Mouse (Mus musculus) midbrain, embryonic 10.5 days (tissue): ENCODE results near the gene Lcn9. TPM values are rescaled to one million over a fixed set of nuclear protein-coding genes. Genes with fewer than 3 reads are reported as not detected.

Experiments used
- DNase-seq: peaks from one replicate; pipeline ENCODE4 v3.0.0-alpha.2; 2017; ENCODE audit warnings: low spot score
- H3K27ac ChIP-seq: fragments of 300-500 bp; sonication (generic); replicated peaks from 2 replicates; pipeline ENCODE4 v1.5.1; 2016; ENCODE audit warnings: mild to moderate bottlenecking
- H3K27me3 ChIP-seq: fragments of 300-500 bp; sonication (generic); 2 replicates; pipeline ENCODE4 v1.6.1; 2016; ENCODE audit warnings: low read depth, mild to moderate bottlenecking; ENCODE audit not compliant: poor library complexity, severe bottlenecking
- H3K36me3 ChIP-seq: fragments of 300-500 bp; sonication (generic); 2 replicates; pipeline ENCODE4 v1.6.1; 2016; ENCODE audit warnings: mild to moderate bottlenecking, moderate library complexity
- H3K4me1 ChIP-seq: fragments of 300-500 bp; sonication (generic); 2 replicates; pipeline ENCODE4 v1.6.1; 2016
- H3K4me3 ChIP-seq: fragments of 300-500 bp; sonication (generic); 2 replicates; pipeline ENCODE4 v1.5.1; 2016; ENCODE audit warnings: mild to moderate bottlenecking, moderate library complexity
- H3K9me3 ChIP-seq: fragments of 300-500 bp; sonication (generic); replicated peaks from 2 replicates; pipeline ENCODE4 v1.6.1; 2016; ENCODE audit warnings: mild to moderate bottlenecking
- WGBS: fragments of 180-500 bp; shearing (Covaris S2); methylation state at CpG from one replicate; pipeline ENCODE4 v1.1.7; 2016; 5-methylcytosine and 5-hydroxymethylcytosine counted together
- polyA plus RNA-seq: library from polyadenylated mRNA; unstranded; fragments of >200 nt; fragmentation: Nextera tagmentation; extraction: Ambion mirVana; gene quantifications from 2 replicates; pipeline ENCODE4 v1.2.1, GENCODE M21; 2016

The Lcn9 gene
- not detected in 2 replicates for polyA plus RNA-seq

GRCm38 (mm10) chr2:25822806-25823205 is at the start of gene Lcn9:
Lcn9 (plus strand) TSS chr2:25823153.
- H3K9me3 ChIP-seq = no peaks in the 10 kb centered on the region
- no peak for DNase-seq
- H3K27ac ChIP-seq = no peak within 1 kb of the TSS
- H3K27me3 ChIP-seq = no peaks in the 10 kb centered on the region
- H3K36me3 ChIP-seq = no peaks in the 10 kb centered on the region
- 96% methylated on average over 1 of the region's 1 CpGs for WGBS
- H3K4me1 ChIP-seq = no peaks in the 10 kb centered on the region
- H3K4me3 ChIP-seq = no peak within 1 kb of the TSS

DNA sequence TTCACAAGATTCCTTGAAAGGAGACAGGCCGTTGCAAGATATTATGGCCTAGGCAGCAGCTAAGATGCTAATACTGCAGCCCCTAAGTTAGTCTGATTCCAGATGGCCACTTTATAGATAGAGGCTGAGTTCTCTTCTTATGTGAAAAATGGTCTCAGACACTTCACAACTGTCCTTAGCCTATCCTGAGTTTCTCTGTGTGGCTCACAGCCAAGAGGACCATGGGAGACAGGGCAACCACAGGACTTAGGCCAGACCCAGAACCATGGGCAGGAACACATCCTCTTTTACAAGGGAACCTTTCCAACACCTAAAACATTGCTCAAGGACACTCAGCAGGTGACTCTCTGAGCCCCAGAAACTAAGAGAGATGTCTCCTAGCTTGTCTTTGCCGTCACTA is 49.4 kb upstream of the Lcn9 start:
- 88% methylated on average over 2 of the region's 2 CpGs for WGBS
- Histone ChIP-seq H3K9me3 (no peaks in the 10 kb centered on the region), H3K4me1 (peaks cover 7% of the 10 kb centered on the region), H3K27ac (no peak overlapping the region), H3K27me3 (no peaks in the 10 kb centered on the region), H3K4me3 (no peak overlapping the region), H3K36me3 (no peaks in the 10 kb centered on the region)
- no peak for DNase-seq

DNA sequence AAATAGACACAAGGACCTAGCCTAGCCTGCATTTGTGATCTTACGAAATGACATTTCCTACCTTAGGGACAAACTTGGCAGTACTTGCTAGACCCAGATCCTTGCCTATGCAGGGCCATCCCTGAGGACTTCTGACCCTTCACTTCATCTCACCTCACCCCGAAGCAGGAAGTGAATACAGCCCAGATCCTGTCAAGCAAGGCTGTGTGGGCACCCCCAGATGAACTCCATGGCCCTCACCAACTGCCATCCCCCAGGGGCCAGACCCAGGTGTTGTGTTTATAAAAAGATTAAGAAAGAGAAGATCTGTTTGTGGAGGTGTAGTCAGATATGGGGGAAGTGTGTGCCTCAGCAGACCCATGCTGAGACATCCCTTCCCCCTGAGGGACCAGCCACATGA is 48.3 kb upstream of the Lcn9 start:
- no peaks in the 10 kb centered on the region for H3K27me3 ChIP-seq
- DNase-seq = no peak
- H3K27ac ChIP-seq = no peak overlapping the region
- no peaks in the 10 kb centered on the region for H3K9me3 ChIP-seq
- H3K36me3 ChIP-seq = no peaks in the 10 kb centered on the region
- peaks cover 7% of the 10 kb centered on the region for H3K4me1 ChIP-seq
- 75% methylated on average over 2 of the region's 2 CpGs for WGBS
- no peak overlapping the region for H3K4me3 ChIP-seq

DNA sequence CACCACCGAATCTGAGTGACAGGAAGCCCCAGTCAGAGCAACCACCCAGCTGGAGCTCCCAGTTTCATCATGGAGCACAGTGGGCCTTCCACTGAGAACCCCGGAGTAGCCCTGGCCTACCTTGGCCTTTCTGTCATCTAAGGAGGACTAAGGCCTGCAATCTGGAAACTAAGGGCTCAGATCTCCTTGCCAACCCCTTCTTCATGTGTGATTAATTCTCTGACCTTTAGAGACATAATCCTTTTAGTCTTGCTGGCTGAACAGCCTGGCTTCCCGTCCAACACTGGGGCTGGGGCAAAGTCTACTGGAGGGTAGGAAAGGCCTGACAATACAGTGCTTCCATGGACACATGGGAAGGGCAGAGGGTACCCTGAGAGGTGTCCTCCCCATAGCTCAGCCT is 47.0 kb upstream of the Lcn9 start:
- WGBS = 57% methylated on average over 3 of the region's 3 CpGs
- H3K27me3 ChIP-seq = no peaks in the 10 kb centered on the region
- no peak overlapping the region for H3K27ac ChIP-seq
- no peak overlapping the region for H3K4me3 ChIP-seq
- H3K36me3 ChIP-seq = no peaks in the 10 kb centered on the region
- no peak for DNase-seq
- no peaks in the 10 kb centered on the region for H3K9me3 ChIP-seq
- H3K4me1 ChIP-seq = peaks cover 7% of the 10 kb centered on the region

DNA sequence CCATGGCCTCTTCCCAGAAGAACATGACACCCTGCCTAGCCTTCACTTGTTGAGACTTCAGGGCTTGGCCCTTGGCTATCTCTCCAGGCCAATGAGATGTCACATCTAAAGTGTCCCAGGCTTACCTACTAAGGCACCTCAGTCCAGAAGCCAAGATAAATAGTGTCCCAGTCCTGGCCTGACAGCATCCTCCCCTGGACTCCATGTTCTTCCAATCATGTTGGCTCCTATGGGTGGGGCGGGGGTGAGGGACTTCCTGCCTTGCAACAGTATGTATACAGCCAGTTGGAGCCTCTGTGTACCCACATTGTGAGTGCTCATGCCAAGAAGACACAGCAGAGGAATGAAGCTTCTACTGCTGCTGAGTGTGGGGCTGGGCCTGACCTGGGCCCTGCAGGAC is 46.2 kb upstream of the Lcn9 start, which contains the start of gene Lcn11:
Gene Lcn11, plus strand, starts transcription at position 301 of the 400 bp plus-strand sequence.
- DNase-seq = no peak
- H3K4me3 ChIP-seq = no peak within 1 kb of the TSS
- H3K9me3 ChIP-seq = no peaks in the 10 kb centered on the region
- 88% methylated on average over 1 of the region's 1 CpGs for WGBS
- no peak within 1 kb of the TSS for H3K27ac ChIP-seq
- H3K36me3 ChIP-seq = no peaks in the 10 kb centered on the region
- peaks cover 7% of the 10 kb centered on the region for H3K4me1 ChIP-seq
- no peaks in the 10 kb centered on the region for H3K27me3 ChIP-seq

- Histone ChIP-seq H3K4me1 (peaks cover 7% of the 10 kb centered on the region), H3K36me3 (no peaks in the 10 kb centered on the region), H3K4me3 (no peak overlapping the region), H3K27ac (no peak overlapping the region), H3K27me3 (no peaks in the 10 kb centered on the region), H3K9me3 (no peaks in the 10 kb centered on the region)
- WGBS = 92% methylated on average over 9 of the region's 9 CpGs
- no peak for DNase-seq
These were observed 43.9 kb upstream of the Lcn9 start for GRCm38 (mm10) chr2:25779076-25779475.

GRCm38 (mm10) chr2:25780921-25781320 is 42.0 kb upstream of the Lcn9 start:
- no peak for DNase-seq
- Histone ChIP-seq H3K4me3 (no peak overlapping the region), H3K4me1 (peaks cover 9% of the 10 kb centered on the region), H3K36me3 (no peaks in the 10 kb centered on the region), H3K27me3 (no peaks in the 10 kb centered on the region), H3K9me3 (no peaks in the 10 kb centered on the region), H3K27ac (no peak overlapping the region)
- 72% methylated on average over 4 of the region's 4 CpGs for WGBS

GRCm38 (mm10) chr2:25781957-25782356 is 41.0 kb upstream of the Lcn9 start, which contains the start of gene Gm13539:
Gm13539 (plus strand) TSS chr2:25782257.
- Histone ChIP-seq H3K27ac (no peak within 1 kb of the TSS), H3K4me3 (no peak within 1 kb of the TSS), H3K27me3 (no peaks in the 10 kb centered on the region), H3K4me1 (peaks cover 12% of the 10 kb centered on the region), H3K9me3 (no peaks in the 10 kb centered on the region), H3K36me3 (no peaks in the 10 kb centered on the region)
- WGBS = 74% methylated on average over 3 of the region's 3 CpGs
- DNase-seq = no peak

- 75% methylated on average over 5 of the region's 5 CpGs for WGBS
- DNase-seq = no peak
- H3K27ac ChIP-seq = peak overlapping the region; percentile 55; the same call in 1 of the 2 replicates
These were observed 37.2 kb upstream of the Lcn9 start for GRCm38 (mm10) chr2:25785573-25786322.

GRCm38 (mm10) chr2:25789092-25789491 is 33.9 kb upstream of the Lcn9 start:
- Histone ChIP-seq H3K27ac (no peak overlapping the region), H3K27me3 (no peaks in the 10 kb centered on the region), H3K4me1 (peaks cover 12% of the 10 kb centered on the region), H3K36me3 (no peaks in the 10 kb centered on the region), H3K4me3 (no peak overlapping the region), H3K9me3 (no peaks in the 10 kb centered on the region)
- 93% methylated on average over 3 of the region's 3 CpGs for WGBS
- DNase-seq = no peak

More at GRCm38 (mm10) chr2:25785573-25786322, 37.2 kb upstream of the Lcn9 start:
- Histone ChIP-seq H3K4me1 (peaks cover 12% of the 10 kb centered on the region), H3K9me3 (no peaks in the 10 kb centered on the region), H3K36me3 (no peaks in the 10 kb centered on the region), H3K27me3 (no peaks in the 10 kb centered on the region), H3K4me3 (no peak overlapping the region)

- peaks cover 14% of the 10 kb centered on the region for H3K4me1 ChIP-seq
- no peak for DNase-seq
- no peak overlapping the region for H3K27ac ChIP-seq
- 47% methylated on average over 2 of the region's 2 CpGs for WGBS
- H3K27me3 ChIP-seq = no peaks in the 10 kb centered on the region
- H3K36me3 ChIP-seq = no peaks in the 10 kb centered on the region
- H3K4me3 ChIP-seq = no peak overlapping the region
- H3K9me3 ChIP-seq = no peaks in the 10 kb centered on the region
These were observed 25.3 kb upstream of the Lcn9 start for GRCm38 (mm10) chr2:25797635-25798034.

DNA sequence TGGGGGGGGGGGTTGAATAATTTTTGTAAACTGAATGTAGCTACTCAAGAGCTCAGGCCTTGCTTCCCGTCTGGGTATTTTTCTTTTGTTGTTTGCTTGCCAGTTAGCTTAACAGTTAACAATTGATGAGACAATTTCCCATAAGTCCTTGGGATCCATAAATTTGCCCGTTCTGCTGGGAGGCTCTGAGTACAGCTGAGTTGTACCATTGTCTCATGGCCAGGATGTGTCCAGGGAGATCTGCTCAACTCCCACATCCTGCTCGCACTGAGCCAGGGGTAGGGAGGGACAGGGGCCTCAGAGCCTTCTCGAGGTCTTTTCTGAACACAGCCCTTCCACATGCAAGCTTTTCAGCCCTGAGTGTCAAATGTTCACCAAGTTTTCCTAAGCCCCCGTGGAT is 24.9 kb upstream of the Lcn9 start:
- 55% methylated on average over 5 of the region's 5 CpGs for WGBS
- no peaks in the 10 kb centered on the region for H3K9me3 ChIP-seq
- H3K4me1 ChIP-seq = peaks cover 14% of the 10 kb centered on the region
- no peaks in the 10 kb centered on the region for H3K36me3 ChIP-seq
- DNase-seq = no peak
- no peaks in the 10 kb centered on the region for H3K27me3 ChIP-seq
- H3K4me3 ChIP-seq = no peak overlapping the region
- H3K27ac ChIP-seq = 0 out of 2 replicates have a peak overlapping the region, but pooled peaks have one; percentile 52

GRCm38 (mm10) chr2:25811711-25812110 is 11.2 kb upstream of the Lcn9 start:
- Histone ChIP-seq H3K4me1 (no peaks in the 10 kb centered on the region), H3K27ac (no peak overlapping the region), H3K9me3 (no peaks in the 10 kb centered on the region), H3K36me3 (no peaks in the 10 kb centered on the region), H3K27me3 (no peaks in the 10 kb centered on the region), H3K4me3 (no peak overlapping the region)
- 80% methylated on average over 2 of the region's 2 CpGs for WGBS
- no peak for DNase-seq
